Comparison of ENCODE assay signal across 8 mouse cellular contexts in genomic region chr11:97805662-97806612, GRCm38 (mm10). TPM values are rescaled to one million over a fixed set of nuclear protein-coding genes. Genes with fewer than 3 reads are reported as not detected.
A peak's percentile ranks its signal among the peaks of the same experiment; 100 is the strongest.
DNase-seq lines count a peak whose midpoint lies in the region; ATAC-seq lines count a peak whose summit lies in the region.
"Had no signal": no experiment of that assay in that cellular context is flagged by ENCODE, and none has a peak within 500 bp of the region (broad histone marks: within the 10 kb centered on the region; RNA-seq: fewer than 3 reads in every experiment).

No protein-coding gene starts in this region.

- H3K9me3 ChIP-seq in lung, embryonic 15.5 days, result no peaks in the 10 kb centered on the region
- no peaks in the 10 kb centered on the region for H3K9me3 ChIP-seq in forebrain, embryonic 16.5 days (ENCODE audit: control insufficient read depth, low read length)
- H3K9me3 ChIP-seq in kidney, embryonic 14.5 days (ENCODE audit: control insufficient read depth, low read length), result no peaks in the 10 kb centered on the region
- no peaks in the 10 kb centered on the region for H3K9me3 ChIP-seq in neural tube, embryonic 12.5 days
- H3K9me3 ChIP-seq: megakaryocyte, embryonic 14.5 days had no signal

- H3K27ac ChIP-seq in lung, embryonic 15.5 days, result peak overlapping the region; percentile 89
- H3K27ac ChIP-seq in forebrain, embryonic 16.5 days (ENCODE audit: low read length), result peak overlapping the region; percentile 78
- peak overlapping the region; percentile 86 for H3K27ac ChIP-seq in kidney, embryonic 14.5 days (ENCODE audit: low read depth, low read length)
- H3K27ac ChIP-seq in neural tube, embryonic 12.5 days, result 0 out of 2 replicates have a peak overlapping the region, but pooled peaks have one; percentile 3

- WGBS in lung, embryonic 15.5 days, result 25% methylated on average over 15 of the region's 15 CpGs
- 31% methylated on average over 15 of the region's 15 CpGs for WGBS in forebrain, embryonic 16.5 days
- 35% methylated on average over 15 of the region's 15 CpGs for WGBS in kidney, embryonic 14.5 days
- 52% methylated on average over 15 of the region's 15 CpGs for WGBS in neural tube, embryonic 12.5 days

- H3K9ac ChIP-seq in lung, embryonic 15.5 days, result peak overlapping the region; percentile 11; the same call in 1 of the 2 replicates
- peak overlapping the region; percentile 34 for H3K9ac ChIP-seq in forebrain, embryonic 16.5 days (replicated peaks; ENCODE audit: low read depth, low read length)
- peak overlapping the region; percentile 37 for H3K9ac ChIP-seq in kidney, embryonic 14.5 days (ENCODE audit: low read depth, low read length)
- no peak overlapping the region for H3K9ac ChIP-seq in neural tube, embryonic 12.5 days

- peak overlapping the region; percentile 52 for H3K4me2 ChIP-seq in lung, embryonic 15.5 days
- H3K4me2 ChIP-seq in forebrain, embryonic 16.5 days (ENCODE audit: low read length), result peak overlapping the region; percentile 40; the same call in 1 of the 2 replicates
- peak overlapping the region; percentile 17 for H3K4me2 ChIP-seq in kidney, embryonic 14.5 days (replicated peaks; ENCODE audit: low read depth, low read length)
- H3K4me2 ChIP-seq in neural tube, embryonic 12.5 days (replicated peaks), result peak overlapping the region; percentile 47

- H3K27me3 ChIP-seq in lung, embryonic 15.5 days, result no peaks in the 10 kb centered on the region
- no peaks in the 10 kb centered on the region for H3K27me3 ChIP-seq in forebrain, embryonic 16.5 days (replicated peaks; ENCODE audit: control insufficient read depth, insufficient read depth, low read length)
- no peaks in the 10 kb centered on the region for H3K27me3 ChIP-seq in kidney, embryonic 14.5 days (ENCODE audit: control insufficient read depth, insufficient read depth, low read length)
- H3K27me3 ChIP-seq in neural tube, embryonic 12.5 days (replicated peaks), result no peaks in the 10 kb centered on the region
- H3K27me3 ChIP-seq: megakaryocyte, embryonic 14.5 days had no signal

- H3K4me3 ChIP-seq in lung, embryonic 15.5 days, result peak overlapping the region; percentile 20
- no peak overlapping the region for H3K4me3 ChIP-seq in forebrain, embryonic 16.5 days (replicated peaks; ENCODE audit: low read length)
- H3K4me3 ChIP-seq in kidney, embryonic 14.5 days (ENCODE audit: low read length), result no peak overlapping the region
- no peak overlapping the region for H3K4me3 ChIP-seq in neural tube, embryonic 12.5 days
- H3K4me3 ChIP-seq: megakaryocyte, embryonic 14.5 days had no signal

- peaks cover 11% of the 10 kb centered on the region; the same call in 1 of the 2 replicates for H3K36me3 ChIP-seq in lung, embryonic 15.5 days
- peaks cover 3% of the 10 kb centered on the region; the same call in 1 of the 2 replicates for H3K36me3 ChIP-seq in forebrain, embryonic 16.5 days (ENCODE audit: control insufficient read depth, insufficient read depth)
- H3K36me3 ChIP-seq in kidney, embryonic 14.5 days (ENCODE audit: control insufficient read depth, insufficient read depth, low read length), result peaks cover 14% of the 10 kb centered on the region; the same call in 1 of the 2 replicates
- peaks cover 22% of the 10 kb centered on the region for H3K36me3 ChIP-seq in neural tube, embryonic 12.5 days

- peaks cover 98% of the 10 kb centered on the region for H3K4me1 ChIP-seq in lung, embryonic 15.5 days
- H3K4me1 ChIP-seq in forebrain, embryonic 16.5 days (replicated peaks; ENCODE audit: control insufficient read depth, insufficient read depth, low read length), result peaks cover 80% of the 10 kb centered on the region
- peaks cover 84% of the 10 kb centered on the region for H3K4me1 ChIP-seq in kidney, embryonic 14.5 days (ENCODE audit: control insufficient read depth, insufficient read depth, low read length)
- peaks cover 79% of the 10 kb centered on the region for H3K4me1 ChIP-seq in neural tube, embryonic 12.5 days

- no peak for ATAC-seq in lung, embryonic 15.5 days (ENCODE audit: borderline replicate concordance, extremely low read depth, low FRiP score, low TSS enrichment)
- 0 out of 2 replicates have a peak, but pooled peaks have one; percentile 29 for ATAC-seq in forebrain, embryonic 16.5 days
- peak; percentile 29; the same call in 1 of the 2 replicates for ATAC-seq in kidney, embryonic 14.5 days (ENCODE audit: low FRiP score, low TSS enrichment)
- ATAC-seq in neural tube, embryonic 12.5 days (ENCODE audit: low FRiP score, low read depth), result peak; percentile 31; the same call in 1 of the 2 replicates

- DNase-seq in lung, postnatal 14 days, result no peak
- no peak for DNase-seq in layer of hippocampus, postnatal 25 days (ENCODE audit: extremely low spot score in 1 of 2, low spot score in 1 of 2)
- no peak for DNase-seq in right cerebral cortex, postnatal 36 days (ENCODE audit: low spot score in 2 of 2)

RNA-seq across cellular contexts. Expression of gene Lasp1, which starts 7.1 kb away (rescaled TPM):
- 153 and 160 TPM in 2 replicates for polyA plus RNA-seq in lung, embryonic 15.5 days (2015; fragmentation: Nextera tagmentation; extraction: Ambion mirVana)
- 140 and 159 TPM in 2 replicates for polyA plus RNA-seq in forebrain, embryonic 16.5 days (2015; fragmentation: Nextera tagmentation; extraction: Ambion mirVana)
- 46.9 and 57.2 TPM in 2 replicates for polyA plus RNA-seq in kidney, embryonic 14.5 days (2014; fragmentation: Nextera tagmentation; extraction: Ambion mirVana)
- 103 and 105 TPM in 2 replicates for polyA plus RNA-seq in neural tube, embryonic 12.5 days (2016; fragmentation: Nextera tagmentation; extraction: Ambion mirVana)
- total RNA-seq in layer of hippocampus, postnatal 25 days (2021), result 100 to 1,000 TPM; 102 to 114 TPM

RNA-seq across cellular contexts. Expression of gene Rpl23, which starts 23.7 kb away (rescaled TPM):
- 457 and 490 TPM in 2 replicates for polyA plus RNA-seq in lung, embryonic 15.5 days (2015; fragmentation: Nextera tagmentation; extraction: Ambion mirVana)
- polyA plus RNA-seq in forebrain, embryonic 16.5 days (2015; fragmentation: Nextera tagmentation; extraction: Ambion mirVana), result 298 and 306 TPM in 2 replicates
- polyA plus RNA-seq in kidney, embryonic 14.5 days (2014; fragmentation: Nextera tagmentation; extraction: Ambion mirVana), result 695 and 947 TPM in 2 replicates
- 369 and 383 TPM in 2 replicates for polyA plus RNA-seq in neural tube, embryonic 12.5 days (2016; fragmentation: Nextera tagmentation; extraction: Ambion mirVana)
- total RNA-seq in layer of hippocampus, postnatal 25 days (2021), result 100 to 1,000 TPM; 327 to 397 TPM

RNA-seq across cellular contexts. Expression of gene 1700001P01Rik, which starts 30.2 kb away (rescaled TPM):
- 0.85 TPM in 1 of 2 replicates, not detected in the other for polyA plus RNA-seq in lung, embryonic 15.5 days (2015; fragmentation: Nextera tagmentation; extraction: Ambion mirVana)
- polyA plus RNA-seq in forebrain, embryonic 16.5 days (2015; fragmentation: Nextera tagmentation; extraction: Ambion mirVana), result 0.57 and 0.85 TPM in 2 replicates
- 0.56 TPM in 1 of 2 replicates, not detected in the other for polyA plus RNA-seq in kidney, embryonic 14.5 days (2014; fragmentation: Nextera tagmentation; extraction: Ambion mirVana)
- 0.56 and 0.70 TPM in 2 replicates for polyA plus RNA-seq in neural tube, embryonic 12.5 days (2016; fragmentation: Nextera tagmentation; extraction: Ambion mirVana)
- 1 to 10 TPM in 1 of 2 experiments, under 1 TPM in 1; 0.63 to 1.3 TPM for total RNA-seq in layer of hippocampus, postnatal 25 days (2021)

RNA-seq across cellular contexts. Expression of gene B230217C12Rik, which starts 34.6 kb away (rescaled TPM):
- polyA plus RNA-seq in lung, embryonic 15.5 days (2015; fragmentation: Nextera tagmentation; extraction: Ambion mirVana), result 4.2 and 4.4 TPM in 2 replicates
- polyA plus RNA-seq in forebrain, embryonic 16.5 days (2015; fragmentation: Nextera tagmentation; extraction: Ambion mirVana), result 21.1 and 24.1 TPM in 2 replicates
- polyA plus RNA-seq in kidney, embryonic 14.5 days (2014; fragmentation: Nextera tagmentation; extraction: Ambion mirVana), result 8.6 and 11.3 TPM in 2 replicates
- polyA plus RNA-seq in neural tube, embryonic 12.5 days (2016; fragmentation: Nextera tagmentation; extraction: Ambion mirVana), result 12.9 and 15.8 TPM in 2 replicates
- total RNA-seq in layer of hippocampus, postnatal 25 days (2021), result 10 to 100 TPM; 66.2 to 71.6 TPM

RNA-seq across cellular contexts. Expression of gene Cwc25, which starts 39.6 kb away (rescaled TPM):
- polyA plus RNA-seq in lung, embryonic 15.5 days (2015; fragmentation: Nextera tagmentation; extraction: Ambion mirVana), result 15.6 and 18.5 TPM in 2 replicates
- 17.1 and 19.5 TPM in 2 replicates for polyA plus RNA-seq in forebrain, embryonic 16.5 days (2015; fragmentation: Nextera tagmentation; extraction: Ambion mirVana)
- polyA plus RNA-seq in kidney, embryonic 14.5 days (2014; fragmentation: Nextera tagmentation; extraction: Ambion mirVana), result 12.6 and 13.7 TPM in 2 replicates
- polyA plus RNA-seq in neural tube, embryonic 12.5 days (2016; fragmentation: Nextera tagmentation; extraction: Ambion mirVana), result 21.1 and 23.4 TPM in 2 replicates
- 10 to 100 TPM; 19.2 to 20.6 TPM for total RNA-seq in layer of hippocampus, postnatal 25 days (2021)

Comparison
In these comparisons a context has a peak if more than half of its experiments do, and no peak if none do; other contexts are left out.
1. H3K27ac ChIP-seq: peak in every context shown above with its lines; median percentile 89 in lung, embryonic 15.5 days; 86 in kidney, embryonic 14.5 days; 78 in forebrain, embryonic 16.5 days; 3 in neural tube, embryonic 12.5 days.